Mouse (Mus musculus) embryonic fibroblast, embryonic 13.5 days (primary cell): ENCODE measurements around the gene Kctd2. TPM values are rescaled to one million over a fixed set of nuclear protein-coding genes. Genes with fewer than 3 reads are reported as not detected.
"Not testable (repeated sequence)": the region's sequence is repeated elsewhere in the genome, so short reads cannot be mapped to it uniquely, and the experiment has no call there.

Experiments
- H3K27ac ChIP-seq: 2 replicates; pipeline ENCODE4 v1.5.1; 2012; ENCODE audit warnings: low read length, control low read depth, inconsistent platforms; ENCODE audit not compliant: insufficient read depth
- H3K4me1 ChIP-seq: 2 replicates; pipeline ENCODE4 v1.6.1; 2011; ENCODE audit warnings: low read length; ENCODE audit not compliant: control insufficient read depth, insufficient read depth
- H3K4me3 ChIP-seq: 2 replicates; pipeline ENCODE4 v1.5.1; 2011; ENCODE audit warnings: mild to moderate bottlenecking, control low read depth, low read length; ENCODE audit not compliant: insufficient read depth
- CTCF ChIP-seq: IDR thresholded peaks from 2 replicates; pipeline ENCODE4 v1.5.1; 2011; ENCODE audit warnings: mild to moderate bottlenecking, control low read depth, low read length, moderate library complexity, borderline replicate concordance; ENCODE audit not compliant: insufficient read depth
- POLR2A ChIP-seq: IDR thresholded peaks from 2 replicates; pipeline ENCODE4 v1.6.1; 2011; ENCODE audit warnings: low read depth, mild to moderate bottlenecking, control low read depth, low read length, moderate library complexity
- polyA plus RNA-seq: library from polyadenylated mRNA; stranded (reverse); fragments of >200 nt; gene quantifications from 2 replicates; pipeline ENCODE4 v1.2.4, GENCODE M21; 2011; ENCODE audit warnings: low read depth; ENCODE audit not compliant: missing spikeins, insufficient read length

Kctd2 gene
- polyA plus RNA-seq, 1 experiment, result 18.2 TPM

GRCm38 (mm10) chr11:115451781-115452241 lies 31.9 kb downstream of the Kctd2 start:
- no peak overlapping the region for H3K27ac ChIP-seq
- H3K4me1 ChIP-seq, result no peaks in the 10 kb centered on the region
- TF ChIP-seq CTCF (no peak), POLR2A (no peak)
- no peak overlapping the region for H3K4me3 ChIP-seq

- Histone ChIP-seq H3K4me3 (no peak overlapping the region), H3K27ac (no peak overlapping the region), H3K4me1 (no peaks in the 10 kb centered on the region)
- TF ChIP-seq POLR2A (no peak), CTCF (no peak)
Measured at GRCm38 (mm10) chr11:115452281-115452860, 32.4 kb downstream of the Kctd2 start.

DNA sequence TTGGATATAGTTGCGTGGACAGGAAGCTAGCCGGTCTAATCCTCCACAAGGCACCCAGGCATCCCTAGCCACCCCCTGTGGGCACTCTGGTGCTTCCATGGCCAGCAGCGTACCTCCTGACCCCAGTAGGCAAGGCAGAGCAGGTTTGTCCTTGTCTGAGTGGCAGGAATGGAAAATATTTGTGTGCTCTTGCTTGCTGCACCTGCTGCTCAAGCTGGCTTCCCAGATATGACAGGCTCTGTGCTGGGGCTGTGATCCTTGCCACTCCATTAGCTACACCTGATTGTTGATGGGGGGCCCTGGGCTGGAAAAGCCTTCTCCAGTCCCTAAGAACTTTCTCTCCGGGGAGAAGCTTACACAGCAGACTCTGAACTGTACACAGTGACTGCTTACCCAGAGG lies 33.4 kb downstream of the Kctd2 start:
- H3K4me1 ChIP-seq, result no peaks in the 10 kb centered on the region
- no peak for TF ChIP-seq POLR2A
- no peak for TF ChIP-seq CTCF
- H3K4me3 ChIP-seq, result no peak overlapping the region
- H3K27ac ChIP-seq, result no peak overlapping the region

GRCm38 (mm10) chr11:115454822-115455221 lies 34.9 kb downstream of the Kctd2 start:
- H3K27ac ChIP-seq, H3K4me3 ChIP-seq, H3K4me1 ChIP-seq: not testable (repeated sequence)

DNA sequence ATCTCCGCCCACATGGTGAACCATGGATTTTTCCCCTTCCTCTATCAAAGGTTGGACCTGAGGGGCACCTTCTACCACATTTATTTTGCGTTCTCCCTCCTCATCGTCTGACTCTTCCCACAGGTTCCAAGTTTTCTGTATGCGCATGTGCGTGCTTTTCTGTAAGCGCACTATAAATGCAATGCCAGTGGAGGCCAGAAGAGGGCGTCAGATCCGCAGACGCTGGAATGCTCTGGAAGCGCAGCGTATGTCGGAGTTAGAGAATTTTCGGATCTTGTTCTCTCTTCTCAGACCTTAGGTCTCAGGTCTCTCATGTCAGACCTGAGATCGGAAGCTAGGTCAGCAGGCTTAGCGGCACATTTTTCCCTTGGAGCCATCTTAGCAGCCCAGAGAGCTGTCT lies 35.7 kb downstream of the Kctd2 start:
- TF ChIP-seq CTCF (no peak), POLR2A (no peak)
- H3K4me1 ChIP-seq, result no peaks in the 10 kb centered on the region
- H3K27ac ChIP-seq, result no peak overlapping the region
- H3K4me3 ChIP-seq, result no peak overlapping the region

DNA sequence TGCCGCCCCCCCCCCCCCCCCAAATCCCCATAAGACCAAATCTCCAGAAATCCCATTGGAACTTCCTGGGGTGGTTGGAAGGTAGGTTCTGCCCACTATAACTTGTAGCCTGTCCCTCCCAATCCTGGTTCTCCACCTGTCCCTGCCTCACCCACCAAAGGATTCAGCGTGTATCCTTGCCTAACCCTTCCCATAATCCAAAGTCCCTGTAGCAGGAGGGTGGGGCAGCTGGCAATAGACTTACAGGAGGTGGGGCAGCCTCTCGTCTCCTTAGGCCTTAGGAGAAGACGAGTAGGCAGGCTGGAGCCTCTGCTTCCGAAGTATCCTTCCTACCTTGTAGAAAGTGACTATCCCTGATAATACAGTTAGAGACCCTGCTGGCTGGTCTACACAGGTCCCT lies 36.3 kb downstream of the Kctd2 start:
- Histone ChIP-seq H3K4me3 (no peak overlapping the region), H3K4me1 (no peaks in the 10 kb centered on the region), H3K27ac (no peak overlapping the region)
- TF ChIP-seq CTCF (no peak), POLR2A (no peak)

DNA sequence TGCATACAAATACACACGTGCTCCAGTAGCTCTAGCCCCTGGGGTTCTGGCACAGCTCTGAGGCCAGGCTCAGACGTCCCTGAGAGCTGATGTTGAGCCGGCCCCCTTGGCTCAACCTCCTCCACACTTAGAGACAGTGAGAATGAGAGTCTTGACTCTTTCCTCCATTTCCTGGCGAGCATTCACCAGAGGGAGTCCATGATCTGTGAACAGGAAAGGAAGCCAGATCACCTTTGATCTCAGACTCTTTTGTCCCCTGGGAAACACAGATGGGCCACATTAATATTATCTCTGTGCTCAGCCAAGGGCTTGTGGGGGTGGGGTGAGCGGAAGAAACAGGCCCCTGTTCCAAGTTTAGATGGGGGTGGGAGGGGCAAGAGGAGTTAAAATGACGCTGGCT lies 37.5 kb downstream of the Kctd2 start:
- Histone ChIP-seq H3K27ac (no peak overlapping the region), H3K4me3 (no peak overlapping the region), H3K4me1 (no peaks in the 10 kb centered on the region)
- no peak for TF ChIP-seq POLR2A
- no peak for TF ChIP-seq CTCF

DNA sequence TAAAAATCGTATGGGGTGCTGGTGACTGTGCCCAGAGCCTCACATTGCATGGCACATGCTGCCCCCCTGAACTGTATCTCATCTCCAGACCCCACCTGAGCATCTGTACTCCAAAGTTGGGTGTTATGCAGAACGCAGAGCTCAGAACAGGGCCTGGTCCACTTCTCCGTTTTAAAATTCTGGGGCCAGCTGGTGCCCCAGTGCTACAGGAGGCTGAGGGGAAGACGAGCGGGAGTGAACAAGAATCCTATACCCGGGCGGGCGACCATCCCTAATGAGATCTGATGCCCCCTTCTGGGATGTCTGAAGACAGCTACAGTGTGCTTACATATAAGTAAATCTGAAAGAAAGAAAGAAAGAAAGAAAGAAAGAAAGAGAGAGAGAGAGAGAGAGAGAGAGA lies 41.0 kb downstream of the Kctd2 start:
- Histone ChIP-seq H3K27ac (no peak overlapping the region), H3K4me3 (no peak overlapping the region), H3K4me1 (no peaks in the 10 kb centered on the region)
- no peak for TF ChIP-seq CTCF
- TF ChIP-seq POLR2A, result no peak

GRCm38 (mm10) chr11:115461846-115462242 lies 41.9 kb downstream of the Kctd2 start:
- no peak for TF ChIP-seq POLR2A
- TF ChIP-seq CTCF, result no peak
- Histone ChIP-seq H3K4me3 (no peak overlapping the region), H3K4me1 (no peaks in the 10 kb centered on the region), H3K27ac (no peak overlapping the region)

- no peak within 1 kb of the TSS for H3K4me3 ChIP-seq
- TF ChIP-seq CTCF (no peak), POLR2A (no peak)
- no peak within 1 kb of the TSS for H3K27ac ChIP-seq
- no peaks in the 10 kb centered on the region for H3K4me1 ChIP-seq
Measured at GRCm38 (mm10) chr11:115462243-115462891, 42.4 kb downstream of the Kctd2 start, which contains the start of gene Slc16a5. Slc16a5 (plus strand) TSS chr11:115462474.

DNA sequence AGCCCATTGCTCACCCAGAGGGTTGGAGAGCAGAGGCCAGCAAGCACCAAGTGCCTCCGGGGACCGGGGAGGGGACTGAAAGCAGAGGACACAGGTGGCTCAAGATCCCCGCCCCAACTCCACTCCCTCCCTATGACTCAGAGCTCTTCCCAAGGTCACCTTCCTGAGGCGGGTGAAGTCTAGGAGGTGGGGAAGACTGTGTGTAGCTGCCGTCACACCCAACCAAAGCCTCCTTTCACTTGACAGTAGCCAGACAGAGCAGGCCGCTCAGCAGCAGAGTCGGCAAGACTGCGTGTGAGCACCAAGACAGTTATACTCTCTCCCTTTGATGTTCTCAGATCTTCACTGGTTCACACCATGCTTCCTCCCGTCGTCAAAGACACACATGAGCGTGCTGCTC lies 43.5 kb downstream of the Kctd2 start:
- TF ChIP-seq POLR2A, result no peak
- TF ChIP-seq CTCF, result no peak
- Histone ChIP-seq H3K4me1 (no peaks in the 10 kb centered on the region), H3K4me3 (no peak overlapping the region), H3K27ac (no peak overlapping the region)
